Mouse (Mus musculus) common myeloid progenitor, adult 5-6 weeks (primary cell): Measurements from ENCODE around the gene Dnah11. TPM values are rescaled to one million over a fixed set of nuclear protein-coding genes. Genes with fewer than 3 reads are reported as not detected.

Experiments used
- ATAC-seq: replicated peaks from 2 replicates; pipeline ENCODE4 v1.8.0; 2016; ENCODE audit warnings: low read depth, mild to moderate bottlenecking, moderate TSS enrichment, inconsistent platforms; ENCODE audit not compliant: poor library complexity, severe bottlenecking
- total RNA-seq: library from RNA; stranded (forward); fragments of 200-1000, 187-1606 nt; gene quantifications from 2 replicates; pipeline ENCODE4 v1.2.3, GENCODE M21; 2017

Gene Dnah11
- total RNA-seq, 1 experiment from 2014 or later, result 0.32 TPM

DNA sequence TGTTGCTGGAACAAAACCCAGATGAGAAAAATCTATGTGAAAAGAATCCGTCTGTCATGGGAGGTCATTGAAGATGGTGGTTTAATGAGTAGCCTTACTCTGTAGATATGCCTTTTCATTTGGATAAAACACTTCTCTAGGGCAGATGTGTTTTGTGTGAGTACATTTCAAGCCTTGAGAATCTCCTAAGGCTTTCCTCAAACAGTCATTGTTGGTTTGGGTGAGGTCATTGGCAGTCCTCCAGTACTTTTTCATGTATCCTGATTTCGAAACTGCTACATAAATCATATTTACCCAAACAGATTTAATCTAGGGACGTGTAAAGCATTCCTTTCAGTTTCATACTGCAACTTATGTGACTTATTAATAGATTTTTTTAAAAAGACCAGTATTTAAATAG, 370.5 kb downstream of the Dnah11 start:
- peak; percentile 59 for ATAC-seq

Other genes starting within 250 kb of the Dnah11 start
- 20.9 and 22.5 TPM in 2 replicates for gene Sp4, start 102.4 kb upstream of the Dnah11 start, total RNA-seq